Mouse (Mus musculus) embryonic fibroblast, embryonic 13.5 days (primary cell): ENCODE measurements around the gene Tomm22. TPM values are rescaled to one million over a fixed set of nuclear protein-coding genes. Genes with fewer than 3 reads are reported as not detected.
A peak's percentile ranks its signal among the peaks of the same experiment; 100 is the strongest.

Source experiments
- H3K27ac ChIP-seq: 2 replicates; pipeline ENCODE4 v1.5.1; 2012; ENCODE audit warnings: low read length, control low read depth, inconsistent platforms; ENCODE audit not compliant: insufficient read depth
- H3K4me1 ChIP-seq: 2 replicates; pipeline ENCODE4 v1.6.1; 2011; ENCODE audit warnings: low read length; ENCODE audit not compliant: control insufficient read depth, insufficient read depth
- H3K4me3 ChIP-seq: 2 replicates; pipeline ENCODE4 v1.5.1; 2011; ENCODE audit warnings: mild to moderate bottlenecking, control low read depth, low read length; ENCODE audit not compliant: insufficient read depth
- CTCF ChIP-seq: IDR thresholded peaks from 2 replicates; pipeline ENCODE4 v1.5.1; 2011; ENCODE audit warnings: mild to moderate bottlenecking, control low read depth, low read length, moderate library complexity, borderline replicate concordance; ENCODE audit not compliant: insufficient read depth
- POLR2A ChIP-seq: IDR thresholded peaks from 2 replicates; pipeline ENCODE4 v1.6.1; 2011; ENCODE audit warnings: low read depth, mild to moderate bottlenecking, control low read depth, low read length, moderate library complexity
- polyA plus RNA-seq: library from polyadenylated mRNA; stranded (reverse); fragments of >200 nt; gene quantifications from 2 replicates; pipeline ENCODE4 v1.2.4, GENCODE M21; 2011; ENCODE audit warnings: low read depth; ENCODE audit not compliant: missing spikeins, insufficient read length

Gene Tomm22
- polyA plus RNA-seq, 1 experiment: 148 TPM

GRCm38 (mm10) chr15:79690426-79691022 is 19.9 kb downstream of the Tomm22 start, which contains the start of gene Gtpbp1:
TSS of gene Gtpbp1 (plus strand) at chr15:79690845.
- Histone ChIP-seq H3K4me3 (peak within 1 kb of the TSS; percentile 84), H3K27ac (no peak within 1 kb of the TSS), H3K4me1 (no peaks in the 10 kb centered on the region; the same call in none of the 2 replicates)
- TF ChIP-seq CTCF (no peak), POLR2A (peak; percentile 60)

- no peak overlapping the region for H3K27ac ChIP-seq
- no peaks in the 10 kb centered on the region; the same call in none of the 2 replicates for H3K4me1 ChIP-seq
- H3K4me3 ChIP-seq: peak overlapping the region; percentile 84
- TF ChIP-seq CTCF (no peak), POLR2A (no peak)
These were observed 20.4 kb downstream of the Tomm22 start for GRCm38 (mm10) chr15:79691023-79691508.

GRCm38 (mm10) chr15:79692334-79692733 is 21.7 kb downstream of the Tomm22 start:
- TF ChIP-seq POLR2A: no peak
- TF ChIP-seq CTCF: no peak
- Histone ChIP-seq H3K27ac (no peak overlapping the region), H3K4me1 (no peaks in the 10 kb centered on the region; the same call in none of the 2 replicates), H3K4me3 (no peak overlapping the region)

GRCm38 (mm10) chr15:79693740-79694139 is 23.1 kb downstream of the Tomm22 start:
- Histone ChIP-seq H3K27ac (no peak overlapping the region), H3K4me1 (no peaks in the 10 kb centered on the region; the same call in none of the 2 replicates), H3K4me3 (no peak overlapping the region)
- TF ChIP-seq CTCF: no peak
- no peak for TF ChIP-seq POLR2A

GRCm38 (mm10) chr15:79694512-79694911 is 23.9 kb downstream of the Tomm22 start:
- Histone ChIP-seq H3K4me1 (no peaks in the 10 kb centered on the region; the same call in none of the 2 replicates), H3K27ac (no peak overlapping the region), H3K4me3 (no peak overlapping the region)
- TF ChIP-seq CTCF: no peak
- TF ChIP-seq POLR2A: no peak

- no peak overlapping the region for H3K27ac ChIP-seq
- H3K4me1 ChIP-seq: no peaks in the 10 kb centered on the region; the same call in 1 of the 2 replicates
- no peak overlapping the region for H3K4me3 ChIP-seq
- no peak for TF ChIP-seq CTCF
- TF ChIP-seq POLR2A: no peak
These were observed 24.9 kb downstream of the Tomm22 start for GRCm38 (mm10) chr15:79695516-79695915.

GRCm38 (mm10) chr15:79696508-79696907 is 25.8 kb downstream of the Tomm22 start:
- Histone ChIP-seq H3K4me1 (no peaks in the 10 kb centered on the region; the same call in 1 of the 2 replicates), H3K27ac (no peak overlapping the region), H3K4me3 (no peak overlapping the region)
- TF ChIP-seq CTCF (no peak), POLR2A (no peak)

GRCm38 (mm10) chr15:79697011-79697410 is 26.4 kb downstream of the Tomm22 start:
- TF ChIP-seq CTCF (no peak), POLR2A (no peak)

GRCm38 (mm10) chr15:79697558-79698187 is 27.0 kb downstream of the Tomm22 start:
- Histone ChIP-seq H3K27ac (no peak overlapping the region), H3K4me1 (no peaks in the 10 kb centered on the region), H3K4me3 (no peak overlapping the region)
- no peak for TF ChIP-seq POLR2A

More at GRCm38 (mm10) chr15:79697011-79697410, 26.4 kb downstream of the Tomm22 start:
- Histone ChIP-seq H3K27ac (no peak overlapping the region), H3K4me1 (no peaks in the 10 kb centered on the region), H3K4me3 (no peak overlapping the region)

GRCm38 (mm10) chr15:79706603-79707214 is 36.0 kb downstream of the Tomm22 start:
- H3K4me1 ChIP-seq: no peaks in the 10 kb centered on the region
- H3K4me3 ChIP-seq: no peak overlapping the region
- TF ChIP-seq POLR2A (no peak), CTCF (no peak)
- no peak overlapping the region for H3K27ac ChIP-seq
